Mouse (Mus musculus) MEL (cell line): ENCODE data around the gene Susd6.

Experiments used
- CTCF ChIP-seq, 3 experiments: IDR thresholded peaks in 2 of 3; conservative IDR thresholded peaks in 1 of 3; 2 replicates each; pipeline ENCODE4 v1.5.1; 2011 to 2012; ENCODE audit warnings: low read length in 3 of 3, low read depth in 2 of 3, mild to moderate bottlenecking in 2 of 3, improper control_type of control experiment in 1 of 3, inconsistent platforms in 1 of 3, mixed read lengths in 1 of 3, moderate library complexity in 1 of 3; ENCODE audit not compliant: control insufficient read depth in 1 of 3, insufficient read depth in 1 of 3, poor library complexity in 1 of 3, severe bottlenecking in 1 of 3
- GATA1 ChIP-seq: IDR thresholded peaks from 2 replicates; pipeline ENCODE4 v1.6.1; 2011; ENCODE audit warnings: low read depth, low read length, improper control_type of control experiment
- MYC ChIP-seq: IDR thresholded peaks from 2 replicates; pipeline ENCODE4 v1.6.1; 2011; ENCODE audit warnings: low read depth, mild to moderate bottlenecking, low read length, improper control_type of control experiment, moderate library complexity
- POLR2A ChIP-seq, 2 experiments: IDR thresholded peaks; 2 replicates each; pipeline ENCODE4 v1.6.1; 2011 to 2012; ENCODE audit warnings: low read length in 2 of 2, mild to moderate bottlenecking in 2 of 2, control low read depth in 1 of 2, improper control_type of control experiment in 1 of 2, low read depth in 1 of 2, moderate library complexity in 1 of 2; ENCODE audit not compliant: control insufficient read depth in 1 of 2, insufficient read depth in 1 of 2, poor library complexity in 1 of 2
- USF1 ChIP-seq: IDR thresholded peaks from 2 replicates; pipeline ENCODE4 v1.6.1; 2014; ENCODE audit warnings: low read depth, mild to moderate bottlenecking, inconsistent platforms, low read length, improper control_type of control experiment, moderate library complexity
- ZC3H11A ChIP-seq: IDR thresholded peaks from 2 replicates; pipeline ENCODE4 v1.6.1; 2012; ENCODE audit warnings: low read depth, mild to moderate bottlenecking, inconsistent platforms, low read length, improper control_type of control experiment

DNA sequence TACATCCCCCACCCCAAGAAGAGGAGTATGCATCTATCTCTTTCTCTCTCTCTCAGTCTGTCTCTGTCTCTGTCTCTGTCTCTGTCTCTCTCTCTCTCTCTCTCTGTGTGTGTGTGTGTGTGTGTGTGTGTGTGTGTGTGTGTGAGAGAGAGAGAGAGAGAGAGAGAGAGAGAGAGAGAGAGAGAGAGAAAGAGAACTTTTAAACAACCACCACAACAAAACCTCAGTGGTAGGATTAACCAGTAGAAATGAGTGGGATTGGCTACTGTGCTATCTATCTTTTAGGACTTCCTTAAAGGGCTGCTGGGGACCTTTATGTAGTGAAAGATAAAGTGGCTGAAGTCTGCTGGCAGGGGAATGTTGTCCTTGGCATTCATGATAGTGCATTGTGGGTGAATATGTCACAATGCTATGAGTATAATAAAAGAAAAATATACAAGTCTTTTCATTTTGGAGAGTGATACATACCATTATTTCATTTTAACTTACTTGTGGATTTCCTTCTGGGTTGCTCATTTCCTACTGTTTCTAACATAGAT lies 27.5 kb downstream of the Susd6 start:
- TF ChIP-seq MYC (no peak), GATA1 (peak; percentile 95), CTCF (IDR thresholded peaks at IDR 0.05 in 2 of 3, conservative IDR thresholded peaks at IDR 0.05 in 1 of 3; ENCODE audit: control insufficient read depth in 1 of 3, insufficient read depth in 1 of 3, low read depth in 2 of 3, low read length in 3 of 3, poor library complexity in 1 of 3, severe bottlenecking in 1 of 3) (no peak), USF1 (no peak), ZC3H11A (no peak), POLR2A (IDR thresholded peaks at IDR 0.05; ENCODE audit: control insufficient read depth in 1 of 2, insufficient read depth in 1 of 2, low read depth in 1 of 2, low read length in 2 of 2, poor library complexity in 1 of 2) (no peak)
